In genomic region chr14:21722021-21722698, GRCm38 (mm10) we compare ENCODE assay signal across 25 mouse cellular contexts. TPM values are rescaled to one million over a fixed set of nuclear protein-coding genes. Genes with fewer than 3 reads are reported as not detected.
DNase-seq lines count a peak whose midpoint lies in the region; ATAC-seq and TF ChIP-seq lines count a peak whose summit lies in the region.
"Had no signal": no experiment of that assay in that cellular context is flagged by ENCODE, and none has a peak within 500 bp of the region (broad histone marks: within the 10 kb centered on the region; RNA-seq: fewer than 3 reads in every experiment).

No protein-coding gene starts in this region.

- H3K4me2 ChIP-seq in limb, embryonic 12.5 days, result no peak overlapping the region
- H3K4me2 ChIP-seq: embryonic facial prominence, embryonic 15.5 days; hindbrain, embryonic 12.5 days had no signal

- intact Hi-C loops in heart, adult 2 months (cut with DNase I), result no loop called here

- peak; percentile 61 for DNase-seq in adrenal gland, adult 2 months
- no peak for DNase-seq in adrenal gland, postnatal 25 days
- no peak for DNase-seq in limb, embryonic 10.5 days (ENCODE audit: low spot score)
- DNase-seq in retina, postnatal 1 day, result peak; percentile 34
- no peak for DNase-seq in retina, embryonic 14.5 days (ENCODE audit: low spot score)
- DNase-seq in heart, adult 2 months, result no peak
- DNase-seq: cerebellum, adult 11-12 months; cerebellum, adult 9-10 months; cerebellum, postnatal 25 days; gastrocnemius, postnatal 36 days; heart, adult 11 months; heart, postnatal 10 days; heart, postnatal 4 days had no signal

- H3K27ac ChIP-seq in limb, embryonic 12.5 days, result 0 out of 2 replicates have a peak overlapping the region, but pooled peaks have one; percentile 37
- no peak overlapping the region for H3K27ac ChIP-seq in limb, embryonic 10.5 days
- H3K27ac ChIP-seq in heart, adult 2 months, result no peak overlapping the region
- H3K27ac ChIP-seq: embryonic facial prominence, embryonic 15.5 days; forebrain, embryonic 10.5 days; heart, embryonic 10.5 days; hindbrain, embryonic 12.5 days had no signal

- no peak overlapping the region for H3K9ac ChIP-seq in limb, embryonic 12.5 days (replicated peaks)
- no peak overlapping the region for H3K9ac ChIP-seq in heart, adult 2 months (ENCODE audit: low read depth, low read length)
- H3K9ac ChIP-seq: embryonic facial prominence, embryonic 15.5 days; hindbrain, embryonic 12.5 days had no signal

- H3K9me3 ChIP-seq in limb, embryonic 12.5 days, result 0 out of 2 replicates have a peak, but pooled peaks cover 12% of the 10 kb centered on the region
- H3K9me3 ChIP-seq in limb, embryonic 10.5 days (replicated peaks), result no peaks in the 10 kb centered on the region
- H3K9me3 ChIP-seq: embryonic facial prominence, embryonic 15.5 days; heart, embryonic 10.5 days; hindbrain, embryonic 12.5 days had no signal

- no peak overlapping the region for H3K4me3 ChIP-seq in limb, embryonic 12.5 days (replicated peaks)
- no peak overlapping the region for H3K4me3 ChIP-seq in limb, embryonic 10.5 days
- H3K4me3 ChIP-seq in heart, adult 2 months, result no peak overlapping the region
- H3K4me3 ChIP-seq: embryonic facial prominence, embryonic 15.5 days; erythroblast, embryonic 14.5 days; forebrain, embryonic 10.5 days; heart, embryonic 10.5 days; hindbrain, embryonic 12.5 days had no signal

- H3K27me3 ChIP-seq in limb, embryonic 12.5 days, result no peaks in the 10 kb centered on the region
- H3K27me3 ChIP-seq in limb, embryonic 10.5 days (ENCODE audit: low read depth, poor library complexity, severe bottlenecking), result no peaks in the 10 kb centered on the region
- no peaks in the 10 kb centered on the region for H3K27me3 ChIP-seq in heart, adult 2 months (ENCODE audit: control insufficient read depth, insufficient read depth, low read length)
- H3K27me3 ChIP-seq: hindbrain, embryonic 12.5 days had no signal

- TF ChIP-seq CTCF in heart, adult 2 months (IDR thresholded peaks at IDR 0.05), result no peak

- H3K79me2 ChIP-seq in heart, adult 2 months (replicated peaks; ENCODE audit: control insufficient read depth, insufficient read depth, low read length), result no peaks in the 10 kb centered on the region

- no peaks in the 10 kb centered on the region for H3K36me3 ChIP-seq in limb, embryonic 12.5 days
- no peaks in the 10 kb centered on the region for H3K36me3 ChIP-seq in limb, embryonic 10.5 days
- no peaks in the 10 kb centered on the region for H3K36me3 ChIP-seq in heart, adult 2 months (ENCODE audit: control insufficient read depth, insufficient read depth, low read length)
- H3K36me3 ChIP-seq: embryonic facial prominence, embryonic 15.5 days; forebrain, embryonic 10.5 days; heart, embryonic 10.5 days; hindbrain, embryonic 12.5 days had no signal

- WGBS in limb, embryonic 12.5 days, result 56% methylated on average over 8 of the region's 8 CpGs
- WGBS in limb, embryonic 10.5 days, result 82% methylated on average over 8 of the region's 8 CpGs
- WGBS in heart, adult 2 months, result 94% methylated on average over 8 of the region's 8 CpGs

- TF ChIP-seq EP300 in heart, adult 2 months (IDR thresholded peaks at IDR 0.05; ENCODE audit: insufficient read depth, low read depth, low read length), result no peak

- TF ChIP-seq POLR2A in heart, adult 2 months (IDR thresholded peaks at IDR 0.05; ENCODE audit: insufficient read depth, low read depth, low read length), result no peak

- peaks cover 19% of the 10 kb centered on the region for H3K4me1 ChIP-seq in limb, embryonic 12.5 days (replicated peaks)
- peaks cover 30% of the 10 kb centered on the region for H3K4me1 ChIP-seq in limb, embryonic 10.5 days
- no peaks in the 10 kb centered on the region; the same call in 1 of the 2 replicates for H3K4me1 ChIP-seq in heart, adult 2 months (ENCODE audit: control insufficient read depth, insufficient read depth, low read length)

- ATAC-seq in limb, embryonic 12.5 days (ENCODE audit: insufficient number of reproducible peaks, insufficient read depth, low FRiP score, low TSS enrichment, low read depth), result no peak
- ATAC-seq in frontal cortex, adult (ENCODE audit: low TSS enrichment), result no peak
- ATAC-seq: forebrain, embryonic 14.5 days; hindbrain, embryonic 16.5 days; inflammation-experienced regulatory T-cells, adult 6 months had no signal

RNA-seq across cellular contexts. Expression of gene Dupd1, which starts 7.8 kb away (rescaled TPM):
- total RNA-seq in adrenal gland, adult 2 months (2021), result under 1 TPM; 0.58 to 0.62 TPM
- 0.40 and 0.49 TPM in 2 replicates for polyA plus RNA-seq in adrenal gland, adult 2 months (2012; rRNA removed)
- total RNA-seq in adrenal gland, postnatal 25 days (2021), result 0.76 TPM in 1 of 2 replicates, not detected in the other
- polyA plus RNA-seq in limb, embryonic 12.5 days (2016; fragmentation: Nextera tagmentation; extraction: Ambion mirVana), result 0.44 and 0.49 TPM in 2 replicates
- 0.45 TPM in 1 of 2 replicates, not detected in the other for polyA plus RNA-seq in limb, embryonic 10.5 days (2016; fragmentation: Nextera tagmentation; extraction: Ambion mirVana)
- total RNA-seq in heart, adult 2 months (2021), result not detected
- polyA plus RNA-seq in heart, adult 2 months (2012; rRNA removed), result 0.12 TPM in 1 of 2 replicates, not detected in the other
- total RNA-seq: MEL had no signal
- polyA plus RNA-seq: embryonic facial prominence, embryonic 15.5 days; forebrain, embryonic 10.5 days; forebrain, embryonic 14.5 days; hindbrain, embryonic 16.5 days; inflammation-experienced regulatory T-cells, adult 6 months had no signal

RNA-seq across cellular contexts. Expression of gene Samd8, which starts 28.2 kb away (rescaled TPM):
- 10 to 100 TPM; 46.5 to 47.5 TPM for total RNA-seq in adrenal gland, adult 2 months (2021)
- 18.8 and 22.2 TPM in 2 replicates for polyA plus RNA-seq in adrenal gland, adult 2 months (2012; rRNA removed)
- 45.5 and 48.1 TPM in 2 replicates for total RNA-seq in adrenal gland, postnatal 25 days (2021)
- polyA plus RNA-seq in limb, embryonic 12.5 days (2016; fragmentation: Nextera tagmentation; extraction: Ambion mirVana), result 10.4 and 11.7 TPM in 2 replicates
- 9.3 and 11.7 TPM in 2 replicates for polyA plus RNA-seq in limb, embryonic 10.5 days (2016; fragmentation: Nextera tagmentation; extraction: Ambion mirVana)
- 10 to 100 TPM; 28.8 to 31.6 TPM for total RNA-seq in heart, adult 2 months (2021)
- 10.1 and 18.6 TPM in 2 replicates for polyA plus RNA-seq in heart, adult 2 months (2012; rRNA removed)

RNA-seq across cellular contexts. Expression of gene Dusp13, which starts 28.8 kb away (rescaled TPM):
- total RNA-seq in adrenal gland, adult 2 months (2021), result not detected
- polyA plus RNA-seq in adrenal gland, adult 2 months (2012; rRNA removed), result 0.77 and 1.1 TPM in 2 replicates
- not detected in 2 replicates for total RNA-seq in adrenal gland, postnatal 25 days (2021)
- not detected in 2 replicates for polyA plus RNA-seq in limb, embryonic 12.5 days (2016; fragmentation: Nextera tagmentation; extraction: Ambion mirVana)
- polyA plus RNA-seq in limb, embryonic 10.5 days (2016; fragmentation: Nextera tagmentation; extraction: Ambion mirVana), result not detected in 2 replicates
- under 1 TPM; 0.48 to 0.70 TPM for total RNA-seq in heart, adult 2 months (2021)
- polyA plus RNA-seq in heart, adult 2 months (2012; rRNA removed), result 0.45 and 1.2 TPM in 2 replicates
- total RNA-seq: heart, postnatal 4 days; MEL had no signal
- polyA plus RNA-seq: erythroblast, embryonic 14.5 days; forebrain, embryonic 10.5 days; forebrain, embryonic 14.5 days; heart, embryonic 10.5 days; heart, embryonic 14.5 days; hindbrain, embryonic 16.5 days; inflammation-experienced regulatory T-cells, adult 6 months had no signal

Comparison
In these comparisons a context has a peak if more than half of its experiments do, and no peak if none do; other contexts are left out.
1. DNase-seq: peak in adrenal gland, adult 2 months (single experiment) and retina, postnatal 1 day (single experiment); none in adrenal gland, postnatal 25 days (single experiment), limb, embryonic 10.5 days (single experiment), retina, embryonic 14.5 days (single experiment) and heart, adult 2 months (0 of 2).